Mouse (Mus musculus): Measurements from ENCODE around the gene Plac1. TPM values are rescaled to one million over a fixed set of nuclear protein-coding genes. Genes with fewer than 3 reads are reported as not detected.

Plac1 gene
- polyA plus RNA-seq, 1 experiment: not detected

DNA sequence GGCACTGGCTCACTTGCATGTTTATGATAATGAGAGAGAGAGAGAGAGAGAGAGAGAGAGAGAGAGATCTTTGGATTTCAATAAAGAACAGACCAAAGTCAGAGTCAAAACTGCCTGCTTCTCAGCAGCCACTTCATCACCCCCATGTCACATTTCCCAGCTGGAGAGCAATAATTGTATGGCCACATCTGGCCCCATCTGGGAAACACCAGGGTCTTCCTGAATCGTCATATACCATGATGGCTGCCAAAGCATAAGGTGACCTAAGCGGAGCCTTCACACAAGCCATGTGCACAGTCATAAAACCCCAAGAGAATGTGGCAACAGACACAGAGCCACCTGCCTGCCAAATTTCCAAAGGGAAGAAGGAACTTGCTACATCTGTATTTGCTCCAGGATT, 91.9 kb downstream of the Plac1 start:
- no peak for TF ChIP-seq GATA1 (IDR thresholded peaks at IDR 0.05; ENCODE audit: low read length)

DNA sequence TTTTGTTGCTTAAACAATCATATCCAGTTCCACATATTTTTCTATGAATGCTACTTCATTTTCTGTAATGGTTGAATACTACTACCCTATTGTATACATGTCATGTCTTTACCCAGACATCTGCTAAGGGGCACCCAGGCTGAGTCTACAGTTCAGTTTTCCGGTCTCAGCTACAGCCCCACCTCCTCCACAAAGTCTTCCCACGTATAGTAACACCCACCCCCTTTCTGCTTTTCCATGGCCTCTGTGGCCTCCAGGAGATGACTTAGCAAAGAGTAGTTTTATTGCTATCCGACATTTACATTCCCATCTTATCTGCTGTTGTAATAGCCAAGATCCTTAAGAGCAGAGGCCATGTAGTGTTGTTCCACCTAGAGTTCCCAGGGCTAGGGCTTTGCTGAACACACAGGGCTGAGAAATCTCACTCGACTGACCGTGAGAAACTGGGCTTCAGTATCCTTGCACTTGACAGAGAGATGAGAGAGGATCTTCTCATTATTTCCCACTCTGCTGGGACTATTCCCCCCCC, 93.5 kb downstream of the Plac1 start:
- no peak for TF ChIP-seq GATA1 (IDR thresholded peaks at IDR 0.05; ENCODE audit: low read length)

DNA sequence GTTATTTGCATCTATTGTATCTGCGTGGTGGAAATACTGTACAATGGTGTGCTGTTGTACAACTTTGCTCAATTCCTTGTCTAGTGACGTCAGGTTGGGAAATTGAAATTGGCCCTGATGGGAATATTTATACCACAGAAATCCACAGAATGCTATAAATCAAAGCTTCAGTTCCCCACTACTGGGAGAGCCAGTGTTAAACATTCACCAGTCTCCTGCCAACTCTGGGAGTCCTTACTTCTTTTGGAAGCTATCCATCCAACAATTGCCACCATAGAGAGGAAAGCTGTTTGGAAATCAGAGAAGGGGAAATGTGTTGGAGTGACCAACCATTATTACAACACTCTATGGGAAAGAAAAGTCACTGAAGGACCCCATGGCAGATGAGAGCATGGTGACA, 100.3 kb downstream of the Plac1 start:
- no peak for TF ChIP-seq GATA1 (IDR thresholded peaks at IDR 0.05; ENCODE audit: low read length)

DNA sequence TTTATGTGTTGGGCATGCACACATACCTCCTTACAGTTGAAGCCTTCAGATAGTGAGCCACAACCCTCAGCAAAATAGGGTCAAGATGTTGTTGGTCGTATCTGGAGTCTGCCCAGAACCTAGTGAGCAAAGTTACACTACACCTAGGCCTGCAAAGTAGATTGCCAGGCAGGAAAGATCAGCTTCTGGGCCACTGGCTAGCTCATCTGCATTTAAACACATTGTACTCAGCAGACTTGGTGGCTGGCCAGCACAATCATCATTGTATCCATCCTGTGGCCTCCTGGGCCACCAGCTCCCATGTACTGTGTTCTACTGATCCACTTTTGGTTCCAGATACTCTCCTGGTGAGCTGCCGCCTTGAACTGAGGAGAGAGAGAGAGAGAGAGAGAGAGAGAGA, 102.8 kb downstream of the Plac1 start:
- no peak for TF ChIP-seq GATA1 (IDR thresholded peaks at IDR 0.05; ENCODE audit: low read length)

DNA sequence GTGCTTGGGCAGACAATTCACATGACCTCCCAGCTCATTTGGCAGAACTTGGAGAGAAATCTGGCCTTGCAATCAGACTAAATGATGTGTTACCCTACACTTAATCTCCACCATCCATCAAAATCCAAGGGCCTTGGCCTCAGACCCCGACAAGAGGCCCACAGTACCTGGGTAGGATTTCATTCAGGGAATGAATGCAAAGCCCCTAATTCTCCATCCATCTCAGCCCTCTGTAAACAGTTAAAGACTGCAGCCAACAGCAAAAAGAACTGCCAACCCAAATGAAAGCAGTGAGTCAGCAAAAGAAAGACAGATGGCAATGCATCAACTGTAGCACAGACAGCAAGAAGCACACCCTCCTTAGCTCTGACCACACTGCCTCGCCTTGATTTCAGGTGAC, 110.4 kb downstream of the Plac1 start:
- TF ChIP-seq GATA1 (IDR thresholded peaks at IDR 0.05; ENCODE audit: low read length): no peak

DNA sequence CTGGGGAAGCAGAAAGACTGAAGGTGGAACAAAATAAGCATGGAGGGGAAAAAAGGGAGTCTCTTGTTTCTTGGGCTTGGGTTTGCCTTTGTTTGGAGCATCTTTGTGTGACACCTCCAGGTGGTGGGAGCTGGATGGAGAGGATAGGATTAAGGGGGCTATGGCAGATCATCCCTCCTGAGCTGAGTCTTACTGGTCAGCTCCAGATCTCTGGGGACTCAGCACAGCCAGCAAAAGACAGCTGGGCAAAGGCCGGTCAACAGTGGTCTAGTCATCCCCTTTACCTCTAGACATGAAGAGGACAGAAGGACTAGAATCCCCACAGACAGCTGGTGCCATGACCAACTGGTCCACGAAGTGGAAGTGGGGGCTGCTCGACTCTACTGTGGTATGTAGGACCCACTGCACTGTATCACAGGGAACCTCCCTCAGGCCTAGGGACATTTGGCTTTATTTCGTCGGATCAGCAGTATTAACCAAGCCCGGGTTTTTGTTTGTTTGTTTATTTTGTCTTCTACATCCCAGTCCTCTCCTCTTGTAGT, 113.3 kb downstream of the Plac1 start:
- TF ChIP-seq GATA1 (IDR thresholded peaks at IDR 0.05; ENCODE audit: low read length): no peak

DNA sequence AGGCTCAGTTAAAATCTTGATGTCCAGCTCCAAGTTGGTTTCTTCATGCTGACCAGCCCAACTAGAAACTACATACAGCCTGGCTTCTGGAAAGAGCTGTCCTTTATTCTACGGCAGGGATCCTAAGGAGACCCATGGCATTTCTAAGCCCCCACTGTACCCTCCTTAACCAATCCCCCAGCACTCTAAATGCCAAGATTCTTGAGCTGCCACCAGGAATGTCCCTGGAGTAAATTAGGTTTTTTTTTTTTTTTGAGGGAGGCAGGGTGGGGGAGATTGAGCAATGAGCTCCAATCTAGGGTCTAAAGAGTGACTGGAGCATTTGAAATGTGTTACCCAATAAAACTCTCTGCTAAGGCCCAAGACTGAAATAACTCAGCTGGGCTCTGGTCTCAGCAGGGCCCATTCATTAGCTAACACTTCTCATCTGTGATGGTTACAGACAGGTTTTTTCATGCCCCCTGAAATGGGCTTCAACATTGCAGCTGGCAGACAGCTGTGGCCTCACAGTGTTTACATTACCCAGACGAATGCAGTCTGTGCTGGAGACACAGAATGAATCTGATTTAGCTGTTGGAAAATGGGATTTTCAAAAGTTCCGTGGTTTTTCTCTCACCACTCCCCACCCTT, 114.0 kb downstream of the Plac1 start:
- TF ChIP-seq GATA1 (IDR thresholded peaks at IDR 0.05; ENCODE audit: low read length): no peak

DNA sequence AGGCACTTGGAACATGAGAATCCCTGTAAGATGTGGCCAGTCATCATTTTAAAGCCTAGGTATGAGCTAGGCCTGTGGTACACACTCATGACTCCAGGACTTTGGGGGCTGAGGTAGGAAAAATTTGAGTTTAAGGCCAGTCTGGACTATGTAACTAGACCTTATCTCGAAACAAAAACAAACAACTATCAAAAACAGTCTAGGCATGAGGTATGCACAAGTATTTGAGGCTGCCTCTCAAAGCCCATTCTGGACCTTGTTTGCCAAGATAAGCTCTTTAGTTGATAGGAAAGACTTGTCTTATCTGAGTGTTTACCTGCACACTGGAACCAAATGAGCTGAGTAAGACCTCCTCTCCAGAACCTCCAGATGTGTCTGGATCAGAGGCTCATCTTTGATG, 116.3 kb downstream of the Plac1 start:
- TF ChIP-seq GATA1 (IDR thresholded peaks at IDR 0.05; ENCODE audit: low read length): no peak

DNA sequence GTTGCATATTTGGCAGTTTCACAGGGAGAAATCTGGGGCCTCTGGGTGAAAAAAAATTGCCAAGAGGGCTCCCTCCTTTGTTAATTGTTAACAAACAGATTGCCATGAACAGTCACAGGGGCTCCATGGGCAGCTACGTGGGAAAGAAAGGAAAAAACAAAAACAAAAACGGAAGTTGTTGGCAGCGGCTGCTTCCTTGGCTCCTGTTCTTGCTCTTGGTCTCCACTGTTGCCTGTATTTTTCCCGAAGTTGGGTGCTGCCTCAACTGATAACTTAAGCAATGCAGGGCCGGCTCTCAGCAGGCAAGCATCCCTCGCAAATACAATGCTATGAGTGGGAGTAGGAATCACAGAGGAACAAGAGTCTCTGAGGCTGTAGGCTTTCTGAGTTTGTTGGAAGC, 121.3 kb downstream of the Plac1 start:
- no peak for TF ChIP-seq GATA1 (IDR thresholded peaks at IDR 0.05; ENCODE audit: low read length)

DNA sequence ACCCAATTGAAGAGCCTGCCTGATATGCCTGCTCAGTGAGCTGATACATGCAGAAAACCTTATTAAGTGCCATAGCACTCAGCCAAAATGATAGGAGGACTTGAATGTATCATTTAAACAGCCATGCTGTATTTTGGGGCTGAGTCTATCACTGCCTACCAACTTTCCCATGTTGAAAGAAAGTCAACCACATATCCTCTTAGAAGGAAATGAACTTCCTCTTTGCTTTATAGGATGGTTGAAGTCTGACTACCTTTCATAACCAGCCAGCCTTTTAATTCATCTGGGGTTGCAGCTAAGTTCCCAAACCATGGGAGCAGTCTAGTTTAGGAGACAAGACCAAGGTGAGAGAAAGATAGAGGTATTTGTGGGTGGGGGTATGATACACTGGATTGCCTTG, 121.9 kb downstream of the Plac1 start:
- no peak for TF ChIP-seq GATA1 (IDR thresholded peaks at IDR 0.05; ENCODE audit: low read length)

DNA sequence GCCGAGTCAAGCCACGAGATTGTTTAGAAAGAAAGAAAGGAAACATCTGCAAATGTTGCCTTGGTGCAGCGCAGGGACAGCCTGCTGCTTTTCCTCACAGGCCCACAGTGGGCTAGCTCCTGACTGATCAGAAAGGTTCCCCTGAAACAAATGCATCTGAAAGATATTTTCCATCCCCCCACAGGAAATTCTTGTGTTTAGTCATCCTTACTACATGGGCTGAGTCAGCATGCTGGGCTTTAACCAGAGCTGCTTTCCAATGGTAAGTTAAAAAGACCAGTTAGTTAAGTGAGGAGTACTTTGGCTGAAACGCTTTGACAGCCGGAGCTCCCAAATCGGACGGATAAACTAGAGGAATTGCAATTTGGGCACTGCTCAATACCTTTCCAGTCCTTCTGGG, 124.9 kb downstream of the Plac1 start:
- TF ChIP-seq GATA1 (IDR thresholded peaks at IDR 0.05; ENCODE audit: low read length): no peak

DNA sequence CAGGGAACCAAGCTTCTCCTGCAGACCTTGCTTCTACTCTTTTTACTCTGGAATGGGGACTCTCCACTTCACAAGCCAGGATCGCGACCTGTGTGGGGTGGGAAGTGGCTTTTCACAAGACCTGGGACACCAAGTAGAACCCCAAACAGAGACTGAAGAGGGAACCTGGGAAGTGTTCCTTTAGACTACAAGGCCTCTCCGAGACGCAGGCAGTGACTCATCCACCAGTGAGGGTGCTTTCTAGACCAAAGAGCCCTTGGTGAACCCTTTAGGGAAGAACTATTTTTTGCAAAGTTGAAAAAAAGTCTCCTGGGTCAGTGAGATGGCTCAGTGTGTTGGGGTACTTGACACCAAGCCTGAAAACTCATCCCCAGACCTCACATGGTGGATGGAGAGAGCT, 129.8 kb downstream of the Plac1 start:
- TF ChIP-seq GATA1 (IDR thresholded peaks at IDR 0.05; ENCODE audit: low read length): no peak

DNA sequence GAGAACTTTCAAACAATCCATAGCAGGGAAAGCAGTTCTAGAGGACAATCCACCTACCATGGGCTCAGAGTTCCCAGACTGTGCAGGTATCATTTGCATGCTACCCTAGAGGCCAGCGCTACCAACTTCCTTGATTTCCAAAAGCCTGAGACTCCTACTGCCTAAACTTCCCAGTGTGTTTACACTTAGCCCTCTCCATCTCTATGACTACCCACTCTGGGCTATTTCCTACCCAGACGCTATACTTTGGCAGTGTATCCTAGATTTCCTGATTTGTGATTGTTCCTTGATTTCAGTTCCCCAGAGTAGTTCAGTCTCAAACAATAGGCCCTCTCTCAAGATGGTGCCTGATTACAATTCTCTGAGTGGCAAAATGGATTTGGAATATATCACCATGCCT, 132.8 kb downstream of the Plac1 start:
- TF ChIP-seq GATA1 (IDR thresholded peaks at IDR 0.05; ENCODE audit: low read length): no peak

DNA sequence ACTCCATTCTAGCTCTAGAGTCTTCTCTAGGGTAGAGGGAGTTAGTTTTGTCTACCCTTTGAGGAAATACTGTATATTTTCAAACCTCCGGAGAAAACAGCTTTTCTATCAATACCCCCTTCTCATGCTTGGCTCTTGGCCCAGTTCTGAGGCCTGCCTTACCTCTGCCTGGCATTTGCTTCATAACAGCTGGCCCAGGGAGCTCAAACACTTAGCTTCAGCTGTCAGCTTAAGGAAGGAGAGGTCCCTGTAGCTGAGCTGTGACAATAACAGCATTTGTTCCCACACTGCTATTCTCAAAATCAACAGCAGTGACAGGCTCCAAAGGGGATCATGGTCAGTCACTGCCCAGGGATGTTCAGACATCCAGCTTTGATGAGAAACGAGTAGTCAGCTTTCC, 138.7 kb downstream of the Plac1 start:
- TF ChIP-seq GATA1 (IDR thresholded peaks at IDR 0.05; ENCODE audit: low read length): no peak

DNA sequence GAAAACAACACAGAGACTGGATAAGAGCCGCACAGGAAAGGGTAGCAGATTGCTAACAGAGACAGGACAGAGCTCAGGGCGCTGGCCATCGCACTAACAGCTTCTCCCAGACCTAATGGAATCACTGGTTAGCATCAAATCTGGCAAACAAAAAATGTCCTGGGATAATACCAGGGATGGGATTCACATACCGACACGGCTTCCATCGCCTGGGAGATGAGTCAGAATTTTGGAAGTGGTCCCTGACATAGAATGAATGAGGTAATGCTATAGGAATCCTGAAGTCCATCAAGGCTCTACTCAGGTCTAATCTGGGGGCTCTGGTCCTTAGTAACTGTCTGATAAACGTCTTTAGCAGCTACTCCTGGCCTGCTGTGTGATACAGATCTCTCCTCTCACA, 140.0 kb downstream of the Plac1 start:
- TF ChIP-seq GATA1 (IDR thresholded peaks at IDR 0.05; ENCODE audit: low read length): no peak

DNA sequence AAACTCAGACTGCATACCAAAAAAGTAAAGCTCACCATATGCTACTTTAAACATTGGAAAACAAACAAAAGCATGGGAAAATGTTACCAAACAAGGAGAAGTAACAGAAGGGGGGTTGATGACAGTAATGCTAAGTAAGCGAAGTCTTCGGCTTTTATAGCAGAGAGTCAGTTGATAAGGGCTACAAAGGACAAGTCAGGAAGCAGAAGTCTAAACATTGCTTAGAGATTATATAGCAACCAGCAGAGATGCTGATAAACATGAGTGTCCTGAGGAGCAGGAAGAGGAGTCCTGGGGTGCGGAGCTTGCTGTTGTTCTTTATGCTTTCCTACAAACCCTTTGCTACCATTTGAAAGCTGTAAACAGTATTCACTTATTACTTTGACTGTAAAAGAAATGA, 140.6 kb downstream of the Plac1 start:
- no peak for TF ChIP-seq GATA1 (IDR thresholded peaks at IDR 0.05; ENCODE audit: low read length)

DNA sequence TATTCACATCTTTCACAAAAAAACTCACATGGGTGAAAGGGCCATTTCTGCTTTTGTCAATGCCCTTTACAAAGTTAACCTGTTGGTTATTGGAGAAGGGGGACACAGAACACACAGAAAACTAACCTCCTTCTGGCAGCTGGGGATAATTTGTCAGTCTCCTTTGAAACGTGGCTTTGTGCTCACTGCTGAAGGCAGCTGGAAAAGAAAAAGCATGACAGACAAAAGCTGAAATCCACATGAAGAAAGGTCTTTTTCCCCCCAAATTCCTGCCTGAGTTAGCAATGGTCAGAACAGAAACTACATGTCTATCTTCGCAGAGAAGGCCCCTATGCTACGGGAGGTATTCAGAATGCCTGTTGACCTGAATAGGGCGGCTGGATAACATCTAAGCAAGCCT, 141.6 kb downstream of the Plac1 start:
- no peak for TF ChIP-seq GATA1 (IDR thresholded peaks at IDR 0.05; ENCODE audit: low read length)

DNA sequence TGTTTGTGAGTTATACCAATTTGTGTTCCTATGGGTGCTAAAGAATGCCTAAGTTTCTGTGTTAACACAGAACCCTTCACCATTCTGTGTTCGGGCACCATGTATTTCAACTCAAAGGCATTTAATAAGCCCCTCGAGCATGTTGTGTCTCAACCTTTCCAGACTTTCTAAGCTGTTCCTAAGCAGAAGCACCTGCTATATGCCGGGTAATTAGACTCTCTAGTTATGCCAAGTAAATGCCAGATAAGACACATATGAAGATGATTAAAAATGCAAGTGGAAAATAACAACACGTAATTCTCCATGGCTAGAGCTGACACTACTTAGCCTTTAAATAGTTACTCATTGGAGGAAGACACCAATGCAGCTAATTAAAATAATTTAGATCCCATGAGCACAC, 142.1 kb downstream of the Plac1 start:
- no peak for TF ChIP-seq GATA1 (IDR thresholded peaks at IDR 0.05; ENCODE audit: low read length)

All from G1E-ER4 (cell line).